Mouse (Mus musculus) intestine, postnatal 0 days (tissue): ENCODE data around the gene Cbx5. TPM values are rescaled to one million over a fixed set of nuclear protein-coding genes. Genes with fewer than 3 reads are reported as not detected.

Source experiments
- ATAC-seq: fragments of 200-750 bp; cut with Nextera tagmentation; 2 replicates; pipeline ENCODE4 v1.8.0; 2017; ENCODE audit warnings: mild to moderate bottlenecking, moderate TSS enrichment, moderate library complexity
- H3K27ac ChIP-seq: fragments of 300-500 bp; sonication (generic); 2 replicates; pipeline ENCODE4 v1.5.1; 2014; ENCODE audit warnings: mild to moderate bottlenecking, low read depth, low read length, moderate library complexity
- H3K27me3 ChIP-seq: fragments of 300-500 bp; sonication (generic); replicated peaks from 2 replicates; pipeline ENCODE4 v1.6.1; 2014; ENCODE audit warnings: low read length, mixed read lengths; ENCODE audit not compliant: control insufficient read depth, insufficient read depth
- H3K36me3 ChIP-seq: fragments of 300-500 bp; sonication (generic); 2 replicates; pipeline ENCODE4 v1.6.1; 2014; ENCODE audit warnings: mild to moderate bottlenecking, moderate library complexity; ENCODE audit not compliant: control insufficient read depth, insufficient read depth
- H3K4me1 ChIP-seq: fragments of 300-500 bp; sonication (generic); replicated peaks from 2 replicates; pipeline ENCODE4 v1.6.1; 2014; ENCODE audit warnings: antibody characterized with exemption, low read length, mixed read lengths; ENCODE audit not compliant: control insufficient read depth, insufficient read depth
- H3K4me2 ChIP-seq: fragments of 300-500 bp; sonication (generic); replicated peaks from 2 replicates; pipeline ENCODE4 v1.6.1; 2014; ENCODE audit warnings: low read depth, mild to moderate bottlenecking, moderate library complexity
- H3K4me3 ChIP-seq: fragments of 300-500 bp; sonication (generic); 2 replicates; pipeline ENCODE4 v1.5.1; 2014; ENCODE audit warnings: low read depth, low read length
- H3K9ac ChIP-seq: fragments of 300-500 bp; sonication (generic); 2 replicates; pipeline ENCODE4 v1.6.1; 2014; ENCODE audit warnings: mild to moderate bottlenecking, low read depth, low read length
- H3K9me3 ChIP-seq: fragments of 300-500 bp; sonication (generic); 2 replicates; pipeline ENCODE4 v1.6.1; 2016; ENCODE audit warnings: mixed run types; ENCODE audit not compliant: control insufficient read depth
- CTCF ChIP-seq: sonication (generic); IDR thresholded peaks from 2 replicates; pipeline ENCODE4 v1.5.1; 2016; ENCODE audit warnings: low read depth, mild to moderate bottlenecking, control low read depth, antibody characterized with exemption, moderate library complexity
- WGBS: fragments of 180-500 bp; shearing (Covaris S2); extraction: QIAGEN DNeasy Blood & Tissue Kit; methylation state at CpG from one replicate; pipeline ENCODE4 v1.1.7; 2014; 5-methylcytosine and 5-hydroxymethylcytosine counted together
- polyA plus RNA-seq: library from polyadenylated mRNA; unstranded; fragments of >200 nt; fragmentation: Nextera tagmentation; extraction: Ambion mirVana; gene quantifications from 2 replicates; pipeline ENCODE4 v1.2.1, GENCODE M21; 2015

Gene Cbx5
- polyA plus RNA-seq, 1 experiment from 2014 or later: 24.0 TPM

DNA sequence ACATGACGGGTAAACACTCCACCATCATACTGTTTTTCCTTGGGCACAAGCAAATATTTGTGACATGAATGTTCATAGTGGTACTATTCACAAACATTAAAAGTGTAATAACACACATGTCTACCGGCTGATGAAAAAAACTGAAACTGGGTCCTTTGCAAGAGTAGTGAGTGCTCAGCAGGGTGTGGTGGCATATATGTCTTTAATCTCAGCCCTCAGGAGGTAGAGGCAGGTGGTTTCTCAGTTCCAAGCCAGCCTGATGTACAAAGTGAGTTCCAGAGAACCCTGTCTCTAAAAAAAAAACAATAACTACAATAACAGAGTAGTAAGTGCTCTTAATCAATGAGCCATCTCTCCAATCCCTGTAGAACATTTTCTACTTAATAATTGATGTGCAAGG lies 25.2 kb upstream of the Cbx5 start:
- no peak for ATAC-seq
- H3K4me1 ChIP-seq: no peaks in the 10 kb centered on the region
- no peaks in the 10 kb centered on the region for H3K9me3 ChIP-seq
- H3K4me3 ChIP-seq: no peak overlapping the region
- H3K27ac ChIP-seq: no peak overlapping the region
- 90% methylated on average over 2 of the region's 2 CpGs for WGBS
- no peaks in the 10 kb centered on the region for H3K36me3 ChIP-seq
- no peak for TF ChIP-seq CTCF
- no peak overlapping the region for H3K4me2 ChIP-seq
- H3K27me3 ChIP-seq: no peaks in the 10 kb centered on the region
- no peak overlapping the region for H3K9ac ChIP-seq

DNA sequence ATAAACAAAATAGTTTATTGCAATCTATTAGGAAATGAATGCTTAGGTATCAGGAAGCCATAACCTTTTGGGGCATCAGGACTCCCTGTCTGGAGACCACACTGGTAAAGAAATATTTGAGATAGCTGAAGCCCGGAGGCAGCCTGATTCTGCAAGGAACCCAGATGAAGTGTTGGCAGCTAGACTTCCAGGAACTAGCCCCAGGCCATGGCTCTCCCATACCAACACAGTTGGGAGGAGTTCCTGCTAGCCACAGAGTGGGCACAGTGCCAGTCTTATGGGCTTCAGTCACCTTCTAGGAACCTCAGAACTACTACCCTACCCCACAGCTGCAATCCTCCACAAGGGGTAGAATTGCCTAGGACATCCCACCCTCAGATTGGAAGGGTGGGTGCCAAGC lies 20.4 kb upstream of the Cbx5 start:
- Histone ChIP-seq H3K9ac (no peak overlapping the region), H3K4me3 (no peak overlapping the region), H3K9me3 (no peaks in the 10 kb centered on the region), H3K27me3 (no peaks in the 10 kb centered on the region), H3K36me3 (no peaks in the 10 kb centered on the region), H3K4me2 (no peak overlapping the region), H3K4me1 (0 out of 2 replicates have a peak, but pooled peaks cover 6% of the 10 kb centered on the region), H3K27ac (no peak overlapping the region)
- no peak for TF ChIP-seq CTCF
- no peak for ATAC-seq
- WGBS: 69% methylated on average over 1 of the region's 1 CpGs

DNA sequence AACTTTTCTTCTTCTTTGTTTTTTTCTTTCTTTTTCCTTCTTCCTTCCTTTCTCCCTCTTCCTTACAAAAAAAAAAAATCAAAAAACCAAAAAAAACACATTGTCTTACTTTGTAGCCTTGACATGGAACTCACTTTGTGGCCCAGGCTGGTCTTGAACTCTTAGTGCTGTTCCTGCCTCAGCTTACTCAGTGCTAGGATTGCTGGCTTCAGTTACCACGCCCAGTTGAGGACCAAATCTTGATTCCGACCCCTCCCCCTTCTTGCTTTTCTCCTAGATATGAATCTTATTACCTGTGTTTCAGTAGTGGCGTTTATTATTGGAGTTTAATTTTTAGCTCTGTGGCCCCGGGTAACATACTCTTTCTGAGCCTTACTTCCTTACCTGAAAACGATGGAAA lies 19.5 kb upstream of the Cbx5 start:
- Histone ChIP-seq H3K4me1 (0 out of 2 replicates have a peak, but pooled peaks cover 6% of the 10 kb centered on the region), H3K27ac (no peak overlapping the region), H3K4me2 (no peak overlapping the region), H3K36me3 (no peaks in the 10 kb centered on the region), H3K9me3 (no peaks in the 10 kb centered on the region), H3K9ac (no peak overlapping the region), H3K4me3 (no peak overlapping the region), H3K27me3 (no peaks in the 10 kb centered on the region)
- ATAC-seq: no peak
- 75% methylated on average over 5 of the region's 5 CpGs for WGBS
- TF ChIP-seq CTCF: no peak

DNA sequence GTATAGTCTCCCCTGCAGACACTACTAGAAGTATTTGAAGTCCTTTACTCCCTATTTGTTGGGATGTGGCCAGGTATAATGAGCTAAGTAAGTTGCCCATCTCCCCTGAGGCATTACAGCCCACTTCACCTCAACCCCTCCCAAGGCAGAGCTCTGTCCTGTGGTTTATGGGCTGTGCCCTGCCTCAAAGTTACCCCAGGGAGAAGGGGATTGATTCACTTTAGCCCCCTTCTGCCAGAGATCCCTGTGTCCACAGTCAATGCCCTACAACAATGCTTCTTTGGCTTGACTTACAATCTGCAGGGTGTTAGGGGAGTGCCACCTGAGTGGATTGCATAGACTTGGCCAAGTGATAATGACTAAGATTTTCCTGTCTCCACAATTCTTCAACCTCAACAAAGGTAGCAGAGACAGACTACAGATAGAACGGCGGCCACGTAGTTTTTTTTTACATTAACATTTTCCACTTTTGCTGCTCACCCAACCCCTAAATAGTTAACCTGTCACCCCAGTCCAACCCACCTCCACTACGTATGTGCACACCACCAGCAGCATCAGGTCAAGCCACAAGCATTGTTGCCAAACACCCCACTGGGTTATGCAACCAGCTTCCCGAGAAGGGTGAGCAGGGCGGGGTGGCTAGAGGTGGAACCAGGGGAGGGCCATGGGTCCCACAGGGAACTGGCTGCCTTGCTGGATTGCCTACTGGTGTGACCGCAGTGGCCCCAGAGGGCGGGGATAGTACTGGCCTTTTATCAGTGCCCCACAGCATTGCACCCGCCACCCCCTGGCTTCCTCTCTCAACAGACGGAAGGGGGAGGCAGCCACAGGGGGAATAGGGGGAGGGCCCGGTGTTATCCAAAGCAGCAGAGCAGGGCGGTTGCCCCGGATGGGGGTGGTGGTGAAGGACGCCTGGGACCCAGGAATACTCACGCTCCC lies 18.4 kb upstream of the Cbx5 start, which contains the start of gene Nfe2:
Gene Nfe2 (minus strand): TSS at position 614 of the 939 bp plus-strand sequence.
- peak within 1 kb of the TSS; percentile 28; the same call in 1 of the 2 replicates for H3K27ac ChIP-seq
- peak; percentile 93 for ATAC-seq
- TF ChIP-seq CTCF: peak; percentile 30; the same call in 1 of the 2 replicates

DNA sequence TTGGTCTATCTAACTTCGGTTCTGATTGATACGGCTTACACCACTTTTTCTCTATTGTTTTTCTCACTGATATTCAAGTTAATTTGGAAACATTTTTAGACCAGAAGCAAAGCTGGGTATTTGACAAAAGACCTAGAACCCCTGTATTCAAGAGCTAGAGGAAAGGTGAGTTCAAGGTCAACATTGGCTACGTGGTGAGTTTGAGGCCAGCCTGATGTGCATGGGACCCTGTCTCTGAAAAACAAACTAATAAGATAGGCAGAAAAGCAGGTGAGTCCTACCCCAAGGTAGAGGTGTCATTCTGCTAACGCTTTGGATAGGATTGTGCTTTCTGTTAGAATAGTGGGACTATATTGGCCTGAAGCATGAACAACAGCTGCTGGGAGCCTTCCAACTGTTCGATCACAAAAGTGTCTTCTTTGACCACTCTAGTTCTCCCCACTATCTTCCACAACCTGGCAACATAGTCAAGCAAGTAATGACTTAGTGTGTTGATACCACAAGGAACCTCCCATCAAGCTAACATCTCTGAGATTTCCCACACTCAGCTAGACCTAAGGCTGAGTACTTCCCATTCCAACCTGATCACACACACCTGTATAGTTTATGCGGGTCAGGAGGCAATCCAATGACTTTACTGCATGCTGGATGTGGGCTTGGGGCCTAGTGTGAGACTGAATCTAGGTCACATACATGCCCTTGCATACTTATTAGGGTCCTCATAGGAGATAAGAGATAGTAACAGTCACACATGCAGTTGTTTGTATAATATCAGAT lies 16.8 kb upstream of the Cbx5 start:
- Histone ChIP-seq H3K27me3 (no peaks in the 10 kb centered on the region), H3K4me2 (no peak overlapping the region), H3K36me3 (no peaks in the 10 kb centered on the region), H3K4me3 (no peak overlapping the region), H3K27ac (no peak overlapping the region), H3K9me3 (no peaks in the 10 kb centered on the region), H3K9ac (no peak overlapping the region), H3K4me1 (0 out of 2 replicates have a peak, but pooled peaks cover 6% of the 10 kb centered on the region)
- WGBS: 83% methylated on average over 6 of the region's 6 CpGs
- no peak for TF ChIP-seq CTCF
- no peak for ATAC-seq

More for the DNA sequence above, 18.4 kb upstream of the Cbx5 start, which contains the start of gene Nfe2:
- Histone ChIP-seq H3K4me3 (peak within 1 kb of the TSS; percentile 11; the same call in 1 of the 2 replicates), H3K9ac (peak within 1 kb of the TSS; percentile 2; the same call in 1 of the 2 replicates), H3K4me1 (0 out of 2 replicates have a peak, but pooled peaks cover 6% of the 10 kb centered on the region), H3K36me3 (no peaks in the 10 kb centered on the region), H3K27me3 (no peaks in the 10 kb centered on the region), H3K9me3 (no peaks in the 10 kb centered on the region), H3K4me2 (peak within 1 kb of the TSS; percentile 63)
- 7% methylated on average over 15 of the region's 15 CpGs for WGBS

DNA sequence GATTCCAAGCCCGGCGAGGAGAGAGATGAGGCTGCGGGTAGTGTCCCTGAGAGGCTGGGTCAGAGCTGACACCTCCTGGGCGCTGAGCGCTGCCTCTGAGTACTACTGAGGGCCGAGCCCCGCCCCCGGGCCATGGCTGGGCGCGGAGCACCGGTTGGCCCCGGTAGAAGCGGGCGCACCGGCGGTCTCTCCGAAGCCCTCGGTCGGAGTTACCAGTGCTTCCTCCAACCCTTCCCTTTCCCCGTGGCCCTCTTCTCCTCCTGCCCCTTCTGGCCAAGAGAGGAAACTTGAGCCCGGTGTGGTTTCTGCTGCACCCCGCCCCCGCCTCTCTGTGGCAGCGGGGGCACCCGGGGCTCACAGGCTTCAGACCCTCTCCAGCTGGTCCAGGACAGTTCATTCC lies 15.6 kb upstream of the Cbx5 start:
- peak overlapping the region; percentile 41 for H3K4me3 ChIP-seq
- TF ChIP-seq CTCF: peak; percentile 56
- H3K36me3 ChIP-seq: no peaks in the 10 kb centered on the region
- no peak overlapping the region for H3K27ac ChIP-seq
- WGBS: 2% methylated on average over 24 of the region's 25 CpGs
- peak overlapping the region; percentile 41; the same call in 1 of the 2 replicates for H3K9ac ChIP-seq
- no peaks in the 10 kb centered on the region for H3K9me3 ChIP-seq
- H3K27me3 ChIP-seq: no peaks in the 10 kb centered on the region
- peak overlapping the region; percentile 92 for H3K4me2 ChIP-seq
- peak; percentile 37 for ATAC-seq
- 0 out of 2 replicates have a peak, but pooled peaks cover 6% of the 10 kb centered on the region for H3K4me1 ChIP-seq
